Comparison of ENCODE assay signal across 17 mouse cellular contexts in the genomic region with DNA sequence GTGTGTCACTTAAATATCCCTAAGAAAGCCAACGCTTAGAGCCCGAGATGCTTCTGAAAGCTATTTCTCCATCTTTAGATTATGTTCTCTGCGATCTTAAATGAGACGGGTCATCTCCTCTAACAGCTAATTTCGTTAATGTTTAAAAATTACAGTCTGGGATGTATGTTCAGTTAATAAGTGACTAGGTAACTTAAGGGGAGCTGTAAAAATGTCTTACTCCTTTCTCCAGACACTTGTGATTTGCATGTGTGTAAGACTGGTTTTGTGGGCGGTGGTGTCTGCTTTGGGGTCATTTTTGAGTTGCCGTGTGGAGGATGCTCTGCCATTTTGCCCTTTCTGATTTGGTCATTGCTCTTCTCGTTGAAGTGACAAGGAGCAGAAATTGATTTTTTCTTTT. TPM values are rescaled to one million over a fixed set of nuclear protein-coding genes. Genes with fewer than 3 reads are reported as not detected.
"Had no signal": no experiment of that assay in that cellular context is flagged by ENCODE, and none has a peak within 500 bp of the region (broad histone marks: within the 10 kb centered on the region; RNA-seq: fewer than 3 reads in every experiment).

No protein-coding gene starts in this region.

- DNase-seq: lung, adult 18-20 months; lung, embryonic 14.5 days; lung, postnatal 10 days; lung, postnatal 4 days; right cerebral cortex, postnatal 14 days; thymus, adult 2 months; thymus, postnatal 25 days; thymus, postnatal 4 days had no signal

- H3K27ac ChIP-seq: midbrain, embryonic 13.5 days; midbrain, embryonic 15.5 days; neural tube, embryonic 12.5 days; stomach, embryonic 15.5 days; stomach, postnatal 0 days had no signal

- H3K4me2 ChIP-seq: lung, embryonic 14.5 days; midbrain, embryonic 11.5 days; midbrain, embryonic 13.5 days; midbrain, embryonic 15.5 days; neural tube, embryonic 12.5 days; stomach, embryonic 15.5 days had no signal

- H3K9ac ChIP-seq: lung, embryonic 14.5 days; midbrain, embryonic 13.5 days; midbrain, embryonic 15.5 days; neural tube, embryonic 12.5 days; stomach, embryonic 15.5 days had no signal

- H3K27me3 ChIP-seq: midbrain, embryonic 13.5 days; midbrain, embryonic 15.5 days; neural tube, embryonic 12.5 days; stomach, embryonic 15.5 days had no signal

- H3K9me3 ChIP-seq: midbrain, embryonic 13.5 days; midbrain, embryonic 15.5 days; neural tube, embryonic 12.5 days; stomach, embryonic 15.5 days had no signal

- H3K4me3 ChIP-seq: midbrain, embryonic 13.5 days; midbrain, embryonic 15.5 days; neural tube, embryonic 12.5 days; stomach, embryonic 15.5 days had no signal

- H3K4me1 ChIP-seq: midbrain, embryonic 13.5 days; midbrain, embryonic 15.5 days; neural tube, embryonic 12.5 days; stomach, embryonic 15.5 days had no signal

RNA-seq across cellular contexts. Expression of a gene that starts 55.1 kb away (rescaled TPM):
- polyA plus RNA-seq: lung, embryonic 16.5 days; spleen, adult 2 months; urinary bladder, adult 2 months had no signal
